Mouse (Mus musculus): ENCODE measurements at regions not wholly inside any gene's neighbourhood (a gene's known extent, or its start where the extent isn't known, plus 50 kb on each side); places are given as distances from the start of the nearest gene placed in this dataset.

DNA sequence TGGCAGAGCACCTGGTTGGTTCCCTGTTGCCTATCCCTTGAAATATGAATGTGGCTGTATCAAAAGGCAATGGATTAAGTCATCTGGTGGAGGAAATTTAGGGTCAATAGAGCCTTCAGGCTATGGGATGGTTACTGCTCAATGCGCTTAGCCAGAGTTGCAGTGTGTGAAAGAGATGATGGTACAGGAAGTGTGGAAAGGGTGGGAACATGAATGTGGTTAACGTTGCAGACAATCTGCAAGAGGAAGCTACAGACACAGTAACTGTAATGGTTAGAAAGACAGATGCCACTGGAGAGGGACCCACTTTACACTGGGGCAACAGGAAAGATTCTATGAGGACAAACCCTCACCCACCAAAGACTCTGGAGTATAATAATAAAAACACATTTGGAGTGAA lies 185.2 kb downstream of the Rpap3 start:
- WGBS = 78% methylated on average over 2 of the region's 2 CpGs
- no peak for ATAC-seq (ENCODE audit: insufficient read depth, low FRiP score, low read depth)
- no peaks in the 10 kb centered on the region for H3K36me3 ChIP-seq
- no peaks in the 10 kb centered on the region for H3K9me3 ChIP-seq
- no peaks in the 10 kb centered on the region for H3K4me1 ChIP-seq
- no peak overlapping the region for H3K9ac ChIP-seq
- H3K4me2 ChIP-seq = no peak overlapping the region
- no peak overlapping the region for H3K27ac ChIP-seq
- H3K4me3 ChIP-seq (replicated peaks) = no peak overlapping the region
- H3K27me3 ChIP-seq (replicated peaks) = no peaks in the 10 kb centered on the region

DNA sequence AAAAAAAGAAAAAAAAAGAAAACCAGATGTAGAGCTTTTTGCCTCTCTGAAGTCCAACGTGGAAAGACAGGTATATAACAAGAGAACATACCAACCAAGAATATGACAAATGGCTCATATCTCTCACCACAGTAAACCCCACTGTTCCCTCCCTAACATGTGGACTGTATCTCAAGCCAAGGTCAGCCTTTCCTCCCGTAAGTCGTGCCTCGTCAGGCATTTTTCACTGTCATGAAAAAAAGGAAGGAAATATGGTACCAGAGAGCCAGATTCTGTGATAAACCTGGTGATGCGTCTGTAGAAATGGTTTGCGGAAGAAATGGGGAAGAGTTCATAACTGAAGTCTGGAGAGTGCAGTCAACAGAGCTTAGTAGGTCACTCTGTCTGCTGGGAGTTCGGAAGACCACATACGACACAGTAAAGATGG lies 185.7 kb downstream of the Rpap3 start:
- 71% methylated on average over 8 of the region's 8 CpGs for WGBS
- ATAC-seq (ENCODE audit: insufficient read depth, low FRiP score, low read depth) = no peak

DNA sequence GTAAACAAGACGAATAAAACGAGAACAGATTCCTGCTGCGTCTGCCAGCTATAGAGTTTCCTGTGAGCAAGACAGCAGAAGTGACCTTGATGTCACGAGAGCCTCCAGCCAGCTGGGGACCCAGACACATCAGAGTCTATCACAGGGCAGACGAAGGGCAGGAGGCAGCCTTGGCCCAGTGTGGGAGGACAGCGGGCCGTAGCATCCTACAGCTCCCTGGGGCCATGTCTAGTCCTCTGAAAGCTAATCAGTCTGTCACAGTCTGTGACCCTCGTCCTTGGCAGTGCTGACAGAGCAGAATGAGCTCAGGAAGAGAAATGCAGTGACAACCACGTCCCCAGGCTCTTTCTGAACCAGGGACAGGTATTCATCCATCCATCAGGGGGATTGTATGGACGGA lies 187.7 kb downstream of the Rpap3 start:
- Histone ChIP-seq H3K27ac (no peak overlapping the region), H3K4me1 (no peaks in the 10 kb centered on the region), H3K36me3 (no peaks in the 10 kb centered on the region), H3K9ac (no peak overlapping the region), H3K4me3 (replicated peaks) (no peak overlapping the region), H3K4me2 (no peak overlapping the region), H3K27me3 (replicated peaks) (no peaks in the 10 kb centered on the region), H3K9me3 (no peaks in the 10 kb centered on the region)
- ATAC-seq (ENCODE audit: insufficient read depth, low FRiP score, low read depth) = no peak
- WGBS = 70% methylated on average over 10 of the region's 10 CpGs

More for the DNA sequence above, 185.7 kb downstream of the Rpap3 start:
- H3K4me1 ChIP-seq = no peaks in the 10 kb centered on the region
- no peaks in the 10 kb centered on the region for H3K27me3 ChIP-seq (replicated peaks)
- no peaks in the 10 kb centered on the region for H3K9me3 ChIP-seq
- H3K9ac ChIP-seq = no peak overlapping the region
- H3K4me3 ChIP-seq (replicated peaks) = no peak overlapping the region
- no peak overlapping the region for H3K4me2 ChIP-seq
- no peaks in the 10 kb centered on the region for H3K36me3 ChIP-seq
- H3K27ac ChIP-seq = no peak overlapping the region

DNA sequence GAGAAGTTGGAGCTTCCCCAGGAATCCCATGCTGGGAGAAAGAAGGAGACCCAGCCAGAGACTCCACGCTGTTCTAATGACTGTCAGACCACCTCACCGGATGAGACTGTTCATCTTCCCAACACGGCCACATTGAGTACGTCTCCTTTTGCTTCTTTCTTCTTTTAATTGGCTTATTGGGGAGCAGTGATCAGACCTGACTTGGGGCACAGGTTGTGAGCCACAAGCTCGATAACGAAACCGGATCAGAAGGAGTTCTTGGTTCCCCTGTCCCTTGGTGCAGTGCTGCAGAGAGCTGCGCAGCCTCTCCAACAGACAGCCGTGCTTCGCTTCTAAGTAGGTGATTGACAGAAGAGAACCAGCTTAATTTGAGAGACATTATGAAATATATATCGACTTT lies 188.4 kb downstream of the Rpap3 start:
- Histone ChIP-seq H3K4me2 (no peak overlapping the region), H3K4me3 (replicated peaks) (no peak overlapping the region), H3K4me1 (no peaks in the 10 kb centered on the region), H3K36me3 (no peaks in the 10 kb centered on the region), H3K27me3 (replicated peaks) (no peaks in the 10 kb centered on the region), H3K9ac (no peak overlapping the region), H3K27ac (no peak overlapping the region), H3K9me3 (no peaks in the 10 kb centered on the region)
- ATAC-seq (ENCODE audit: insufficient read depth, low FRiP score, low read depth) = no peak
- WGBS = 93% methylated on average over 11 of the region's 11 CpGs

DNA sequence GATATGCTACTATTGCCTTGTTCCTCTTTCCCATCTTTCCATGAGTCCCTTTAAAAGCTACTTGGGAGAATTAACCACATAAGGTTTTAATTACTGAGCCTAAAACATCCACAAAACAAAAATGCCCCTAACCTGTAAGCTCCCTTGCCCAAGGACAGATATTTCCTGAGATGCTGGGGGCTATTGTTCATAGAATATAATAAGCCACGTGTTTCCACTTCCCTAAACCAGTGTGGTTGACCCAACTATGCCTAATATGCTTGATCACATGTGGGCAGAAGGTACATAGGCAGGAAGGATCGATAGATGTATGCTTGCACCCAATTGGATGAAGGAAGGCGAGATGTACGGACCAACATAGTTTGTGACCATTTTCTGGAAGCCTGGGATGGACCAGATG lies 189.9 kb downstream of the Rpap3 start:
- Histone ChIP-seq H3K9me3 (no peaks in the 10 kb centered on the region), H3K9ac (no peak overlapping the region), H3K4me1 (no peaks in the 10 kb centered on the region), H3K27me3 (replicated peaks) (no peaks in the 10 kb centered on the region), H3K27ac (no peak overlapping the region), H3K4me3 (replicated peaks) (no peak overlapping the region), H3K36me3 (no peaks in the 10 kb centered on the region), H3K4me2 (no peak overlapping the region)
- no peak for ATAC-seq (ENCODE audit: insufficient read depth, low FRiP score, low read depth)
- 79% methylated on average over 4 of the region's 4 CpGs for WGBS

DNA sequence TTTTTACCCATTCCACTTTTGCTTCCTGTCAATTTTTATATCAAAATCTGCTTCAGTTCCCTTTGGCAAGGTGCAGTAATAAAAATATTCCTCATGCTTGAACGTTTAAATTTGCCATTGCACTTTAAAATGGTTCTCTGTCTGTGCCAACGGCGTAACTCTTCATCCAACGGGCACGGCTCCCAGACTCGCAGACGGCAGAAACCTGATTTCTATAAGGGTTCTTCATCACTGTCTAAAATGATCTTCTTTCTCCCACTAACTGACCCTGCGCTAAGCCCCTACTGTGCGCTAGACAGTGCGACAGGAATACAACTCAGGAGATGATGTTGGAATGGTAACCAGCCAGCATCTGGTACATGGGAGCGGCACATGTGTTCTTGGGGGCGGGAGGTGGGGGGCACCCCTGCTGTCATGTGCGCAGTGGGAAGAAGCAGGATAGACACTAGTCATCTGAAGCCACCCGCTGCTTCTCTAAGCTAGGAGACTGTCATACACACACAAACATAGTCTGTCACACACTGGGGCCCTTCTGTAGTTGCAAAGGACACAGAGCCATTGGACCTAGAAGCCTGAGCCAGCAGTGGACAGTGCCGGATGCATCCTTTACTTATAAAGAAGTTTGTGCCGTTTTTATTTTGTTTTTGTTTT lies 197.8 kb downstream of the Rpap3 start:
- no peaks in the 10 kb centered on the region for H3K4me1 ChIP-seq
- 93% methylated on average over 16 of the region's 16 CpGs for WGBS
- no peak overlapping the region for H3K27ac ChIP-seq
- no peak overlapping the region for H3K9ac ChIP-seq
- no peak overlapping the region for H3K4me2 ChIP-seq
- H3K4me3 ChIP-seq (replicated peaks) = no peak overlapping the region
- ATAC-seq (ENCODE audit: insufficient read depth, low FRiP score, low read depth) = no peak
- no peaks in the 10 kb centered on the region for H3K9me3 ChIP-seq
- no peaks in the 10 kb centered on the region for H3K27me3 ChIP-seq (replicated peaks)
- H3K36me3 ChIP-seq = no peaks in the 10 kb centered on the region

DNA sequence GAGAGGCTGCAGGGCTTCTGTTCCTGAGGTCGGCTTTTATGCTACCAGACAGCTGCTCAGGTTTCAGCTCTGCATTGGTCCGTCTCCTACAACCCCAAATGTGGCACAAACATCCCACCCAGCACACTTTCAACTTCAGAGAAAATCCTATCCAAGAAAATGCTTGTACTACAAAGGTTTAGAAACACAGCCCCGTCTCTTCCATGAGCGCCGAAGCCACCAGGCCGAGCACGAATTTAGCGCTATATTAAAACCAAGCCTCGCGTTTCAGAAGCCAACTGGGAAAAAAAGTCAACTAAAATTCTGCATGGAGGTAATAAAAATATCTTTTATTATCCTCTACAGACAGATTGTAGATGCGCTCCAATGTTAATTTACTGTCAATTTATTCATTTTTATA lies 198.4 kb downstream of the Rpap3 start:
- Histone ChIP-seq H3K27me3 (replicated peaks) (no peaks in the 10 kb centered on the region), H3K4me2 (no peak overlapping the region), H3K36me3 (no peaks in the 10 kb centered on the region), H3K27ac (no peak overlapping the region), H3K4me3 (replicated peaks) (no peak overlapping the region), H3K9ac (no peak overlapping the region), H3K4me1 (no peaks in the 10 kb centered on the region), H3K9me3 (no peaks in the 10 kb centered on the region)
- WGBS = 89% methylated on average over 11 of the region's 11 CpGs
- ATAC-seq (ENCODE audit: insufficient read depth, low FRiP score, low read depth) = no peak

GRCm38 (mm10) chr15:97505715-97506114 lies 199.9 kb downstream of the Rpap3 start:
- Histone ChIP-seq H3K9ac (no peak overlapping the region), H3K9me3 (no peaks in the 10 kb centered on the region), H3K4me1 (no peaks in the 10 kb centered on the region), H3K27me3 (replicated peaks) (no peaks in the 10 kb centered on the region), H3K4me3 (replicated peaks) (no peak overlapping the region), H3K4me2 (no peak overlapping the region), H3K36me3 (no peaks in the 10 kb centered on the region), H3K27ac (no peak overlapping the region)
- WGBS = 88% methylated on average over 11 of the region's 11 CpGs
- no peak for ATAC-seq (ENCODE audit: insufficient read depth, low FRiP score, low read depth)

GRCm38 (mm10) chr15:97504325-97504724 lies 201.3 kb downstream of the Rpap3 start:
- Histone ChIP-seq H3K27ac (no peak overlapping the region), H3K9me3 (no peaks in the 10 kb centered on the region), H3K4me3 (replicated peaks) (no peak overlapping the region), H3K4me2 (no peak overlapping the region), H3K27me3 (replicated peaks) (no peaks in the 10 kb centered on the region), H3K9ac (no peak overlapping the region), H3K4me1 (no peaks in the 10 kb centered on the region), H3K36me3 (no peaks in the 10 kb centered on the region)
- 86% methylated on average over 1 of the region's 1 CpGs for WGBS
- ATAC-seq (ENCODE audit: insufficient read depth, low FRiP score, low read depth) = no peak

DNA sequence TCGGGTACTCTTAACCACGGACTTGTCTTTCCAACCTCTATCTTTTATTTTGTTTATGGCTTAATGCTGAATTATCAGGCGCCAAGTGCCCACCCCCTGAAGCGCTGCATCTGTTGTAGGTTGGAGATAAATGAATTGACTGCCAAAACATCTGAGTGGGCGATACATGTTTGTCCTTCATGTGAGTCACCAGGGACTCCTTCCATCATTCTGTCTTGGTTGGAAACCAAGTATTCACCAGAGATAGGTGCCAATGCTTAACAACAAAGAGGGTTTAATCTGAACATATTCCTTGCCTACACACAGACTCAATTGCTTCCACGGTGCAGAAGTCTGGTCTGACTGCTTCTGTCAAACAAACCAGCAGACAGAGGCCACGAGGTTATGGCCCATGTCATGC lies 203.6 kb downstream of the Rpap3 start:
- no peak overlapping the region for H3K4me3 ChIP-seq (replicated peaks)
- H3K4me1 ChIP-seq = no peaks in the 10 kb centered on the region
- 82% methylated on average over 7 of the region's 7 CpGs for WGBS
- H3K9me3 ChIP-seq = no peaks in the 10 kb centered on the region
- no peak overlapping the region for H3K27ac ChIP-seq
- no peaks in the 10 kb centered on the region for H3K36me3 ChIP-seq
- H3K9ac ChIP-seq = no peak overlapping the region
- no peaks in the 10 kb centered on the region for H3K27me3 ChIP-seq (replicated peaks)
- H3K4me2 ChIP-seq = no peak overlapping the region
- no peak for ATAC-seq (ENCODE audit: insufficient read depth, low FRiP score, low read depth)

DNA sequence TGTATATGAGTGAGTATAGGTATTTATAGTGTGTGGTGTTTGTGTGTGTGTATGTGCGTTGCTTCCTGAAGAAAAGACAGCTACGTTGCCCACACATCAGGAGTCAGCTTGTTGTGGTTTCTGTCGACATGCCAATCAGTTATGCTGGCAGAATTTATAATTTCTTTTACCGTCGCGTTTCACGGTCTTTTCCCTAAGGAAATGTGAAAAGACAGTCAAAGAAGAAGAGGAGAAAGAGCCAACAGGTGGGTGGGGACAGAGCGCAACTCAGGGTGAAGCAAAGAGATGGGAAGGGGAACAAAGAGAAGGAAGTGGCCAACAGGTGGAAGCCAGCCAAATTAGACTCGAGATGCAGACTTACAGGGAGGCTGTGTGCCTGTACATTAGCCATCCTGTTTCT lies 204.2 kb downstream of the Rpap3 start:
- Histone ChIP-seq H3K4me1 (no peaks in the 10 kb centered on the region), H3K9me3 (no peaks in the 10 kb centered on the region), H3K36me3 (no peaks in the 10 kb centered on the region), H3K4me3 (replicated peaks) (no peak overlapping the region), H3K27me3 (replicated peaks) (no peaks in the 10 kb centered on the region), H3K4me2 (no peak overlapping the region), H3K9ac (no peak overlapping the region), H3K27ac (no peak overlapping the region)
- ATAC-seq (ENCODE audit: insufficient read depth, low FRiP score, low read depth) = no peak
- 78% methylated on average over 9 of the region's 9 CpGs for WGBS

- Histone ChIP-seq H3K36me3 (no peaks in the 10 kb centered on the region), H3K27ac (no peak overlapping the region), H3K9me3 (no peaks in the 10 kb centered on the region), H3K4me3 (replicated peaks) (no peak overlapping the region), H3K4me2 (no peak overlapping the region), H3K9ac (no peak overlapping the region), H3K27me3 (replicated peaks) (no peaks in the 10 kb centered on the region), H3K4me1 (no peaks in the 10 kb centered on the region)
- ATAC-seq (ENCODE audit: insufficient read depth, low FRiP score, low read depth) = no peak
- WGBS = 76% methylated on average over 4 of the region's 4 CpGs
Measured at GRCm38 (mm10) chr15:97499821-97500385, 205.7 kb downstream of the Rpap3 start.

- H3K27me3 ChIP-seq (replicated peaks) = no peaks in the 10 kb centered on the region
- H3K36me3 ChIP-seq = no peaks in the 10 kb centered on the region
- 67% methylated on average over 5 of the region's 5 CpGs for WGBS
- no peak overlapping the region for H3K27ac ChIP-seq
- H3K9me3 ChIP-seq = no peaks in the 10 kb centered on the region
- no peak overlapping the region for H3K4me3 ChIP-seq (replicated peaks)
- no peak overlapping the region for H3K9ac ChIP-seq
- ATAC-seq (ENCODE audit: insufficient read depth, low FRiP score, low read depth) = no peak
- no peaks in the 10 kb centered on the region for H3K4me1 ChIP-seq
- H3K4me2 ChIP-seq = no peak overlapping the region
Measured at GRCm38 (mm10) chr15:97499240-97499639, 206.4 kb downstream of the Rpap3 start.
